Mouse (Mus musculus) erythroid progenitor cell, adult 5-6 weeks (primary cell): ENCODE measurements around the gene Itga9. TPM values are rescaled to one million over a fixed set of nuclear protein-coding genes. Genes with fewer than 3 reads are reported as not detected.

Source experiments
- ATAC-seq: replicated peaks from 2 replicates; pipeline ENCODE4 v1.8.0; 2016; ENCODE audit warnings: moderate number of reproducible peaks, mild to moderate bottlenecking, moderate TSS enrichment, inconsistent platforms; ENCODE audit not compliant: poor library complexity, low FRiP score, severe bottlenecking
- total RNA-seq, 2 experiments: library from RNA; stranded (forward) in 1 of 2; stranded (reverse) in 1 of 2; fragments of 150-400 nt in 1 of 2; fragments of 186-747, 209-891 nt in 1 of 2; gene quantifications; 2 replicates each; pipeline versions ENCODE4 v1.2.3 to v1.2.4; 2015 to 2017; ENCODE audit warnings: low replicate concordance in 2 of 2

Gene Itga9
- total RNA-seq, 2 experiments from 2014 or later = 1.6 to 2.9 TPM

GRCm38 (mm10) chr9:118794668-118795067 lies 188.2 kb downstream of the Itga9 start:
- ATAC-seq = no peak

GRCm38 (mm10) chr9:118795304-118795703 lies 188.8 kb downstream of the Itga9 start:
- ATAC-seq = no peak

GRCm38 (mm10) chr9:118799105-118799504 lies 192.6 kb downstream of the Itga9 start:
- ATAC-seq = no peak

- no peak for ATAC-seq
These were observed 194.9 kb downstream of the Itga9 start for GRCm38 (mm10) chr9:118801176-118801909.

- ATAC-seq = no peak
These were observed 195.4 kb downstream of the Itga9 start for GRCm38 (mm10) chr9:118801910-118802287.

GRCm38 (mm10) chr9:118802380-118802779 lies 195.9 kb downstream of the Itga9 start:
- no peak for ATAC-seq

- ATAC-seq = no peak
These were observed 199.2 kb downstream of the Itga9 start for GRCm38 (mm10) chr9:118805740-118806139.

- ATAC-seq = no peak
These were observed 201.2 kb downstream of the Itga9 start for GRCm38 (mm10) chr9:118807669-118808068.

- no peak for ATAC-seq
These were observed 205.7 kb downstream of the Itga9 start for GRCm38 (mm10) chr9:118812221-118812620.

GRCm38 (mm10) chr9:118813492-118813891 lies 207.0 kb downstream of the Itga9 start:
- no peak for ATAC-seq

- ATAC-seq = no peak
These were observed 207.6 kb downstream of the Itga9 start for GRCm38 (mm10) chr9:118814056-118814455.

GRCm38 (mm10) chr9:118814461-118814860 lies 208.0 kb downstream of the Itga9 start:
- ATAC-seq = no peak

- ATAC-seq = no peak
These were observed 209.1 kb downstream of the Itga9 start for GRCm38 (mm10) chr9:118815543-118815942.

- no peak for ATAC-seq
These were observed 212.0 kb downstream of the Itga9 start for GRCm38 (mm10) chr9:118818508-118818907.

GRCm38 (mm10) chr9:118821220-118822185 lies 215.0 kb downstream of the Itga9 start:
- ATAC-seq = no peak

- no peak for ATAC-seq
These were observed 215.7 kb downstream of the Itga9 start for GRCm38 (mm10) chr9:118822186-118822555.

- ATAC-seq = no peak
These were observed 216.1 kb downstream of the Itga9 start for GRCm38 (mm10) chr9:118822581-118822980.

- no peak for ATAC-seq
These were observed 224.6 kb downstream of the Itga9 start for GRCm38 (mm10) chr9:118831080-118831479.

- no peak for ATAC-seq
These were observed 226.0 kb downstream of the Itga9 start for GRCm38 (mm10) chr9:118832533-118832932.

- ATAC-seq = no peak
These were observed 226.9 kb downstream of the Itga9 start for GRCm38 (mm10) chr9:118833413-118833812.
